1 mouse cellular context compared by ENCODE assay signal in the genomic region with DNA sequence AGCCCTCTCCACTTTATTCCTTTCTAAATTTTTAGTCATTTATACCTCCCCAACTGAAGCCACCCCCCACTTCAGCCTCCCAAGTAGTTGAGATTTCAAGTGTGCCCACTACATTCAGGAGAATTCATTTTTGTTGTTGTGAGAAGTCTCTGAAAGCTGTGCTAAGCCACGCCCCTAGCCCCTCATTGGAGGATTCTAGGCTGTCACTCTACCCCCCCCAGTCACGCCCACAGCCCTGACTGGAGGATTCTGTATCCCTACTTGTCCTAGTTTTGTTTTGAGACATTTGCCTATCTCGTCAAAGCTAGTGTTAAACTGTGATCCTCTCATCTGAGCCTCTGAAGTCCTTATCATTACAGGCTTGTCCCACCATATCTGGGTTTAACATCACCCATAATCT.
TF ChIP-seq lines count a peak whose summit lies in the region.

No protein-coding gene starts in this region.

TF ChIP-seq in MEL, 35 proteins besides CTCF, POLR2A, EP300 and RAD21 (continued from another document):
- no peak for TF ChIP-seq KAT2A (conservative IDR thresholded peaks at IDR 0.05; ENCODE audit: low read depth, low read length)
- TF ChIP-seq ETS1 (IDR thresholded peaks at IDR 0.05; ENCODE audit: low read depth, low read length) = no peak
- TF ChIP-seq MYB (IDR thresholded peaks at IDR 0.05; ENCODE audit: low read depth, low read length) = no peak
TF ChIP-seq in MEL: peak in this region for 2.
